Mouse (Mus musculus) midbrain, embryonic 16.5 days (tissue): ENCODE measurements around the gene Cldnd2. TPM values are rescaled to one million over a fixed set of nuclear protein-coding genes. Genes with fewer than 3 reads are reported as not detected.

Experiments used
- microRNA-seq: library from miRNA; unstranded; fragments of <30 nt; microRNA quantifications from one replicate; pipeline ENCODE4, GENCODE M21; 2017
- polyA plus RNA-seq: library from polyadenylated mRNA; unstranded; fragments of >200 nt; fragmentation: Nextera tagmentation; extraction: Ambion mirVana; gene quantifications from 2 replicates; pipeline ENCODE4 v1.2.1, GENCODE M21; 2015

The Cldnd2 gene
- polyA plus RNA-seq, 1 experiment from 2014 or later = not detected

Small RNA genes within 50 kb of the gene (microRNA-seq; reads per million reads assigned to microRNA genes)
- not detected for gene Mir7051

Other genes with a start within 250 kb of the Cldnd2 start
- gene Zfp715, start 127.5 kb upstream of the Cldnd2 start, polyA plus RNA-seq = 24.6 and 26.0 TPM in 2 replicates
- gene Siglecf, start 89.4 kb upstream of the Cldnd2 start, polyA plus RNA-seq = 0.18 and 0.22 TPM in 2 replicates
- not detected in 2 replicates for gene Siglecg, start 32.6 kb upstream of the Cldnd2 start, polyA plus RNA-seq
- gene Lim2, start 13.1 kb upstream of the Cldnd2 start, polyA plus RNA-seq = not detected in 2 replicates
- not detected in 2 replicates for gene Nkg7, start 3.7 kb upstream of the Cldnd2 start, polyA plus RNA-seq
- 96.3 and 105 TPM in 2 replicates for gene Etfb, start 3.3 kb downstream of the Cldnd2 start, polyA plus RNA-seq
- 0.36 and 1.2 TPM in 2 replicates for gene Gm45233, start 3.3 kb downstream of the Cldnd2 start, polyA plus RNA-seq
- 15.5 and 15.7 TPM in 2 replicates for gene Vsig10l, start 22.4 kb downstream of the Cldnd2 start, polyA plus RNA-seq
- gene Iglon5, start 49.3 kb downstream of the Cldnd2 start, polyA plus RNA-seq = 7.1 and 7.7 TPM in 2 replicates
- gene 4931406B18Rik, start 65.2 kb downstream of the Cldnd2 start, polyA plus RNA-seq = not detected in 2 replicates
- gene Cd33, start 103.6 kb downstream of the Cldnd2 start, polyA plus RNA-seq = 0.67 and 1.4 TPM in 2 replicates
- 9.1 and 9.9 TPM in 2 replicates for gene Zfp658, start 121.5 kb downstream of the Cldnd2 start, polyA plus RNA-seq
- gene Zfp719, start 138.8 kb downstream of the Cldnd2 start, polyA plus RNA-seq = 15.6 and 17.1 TPM in 2 replicates
- gene Zfp819, start 166.4 kb downstream of the Cldnd2 start, polyA plus RNA-seq = 0.40 and 0.55 TPM in 2 replicates
- gene Ceacam18, start 193.9 kb downstream of the Cldnd2 start, polyA plus RNA-seq = 0.10 and 0.21 TPM in 2 replicates
- gene Siglece, start 219.4 kb downstream of the Cldnd2 start, polyA plus RNA-seq = 0.16 and 0.32 TPM in 2 replicates
- 26.4 and 27.8 TPM in 2 replicates for gene Ctu1, start 231.2 kb downstream of the Cldnd2 start, polyA plus RNA-seq
- gene Klk14, start 249.6 kb downstream of the Cldnd2 start, polyA plus RNA-seq = not detected in 2 replicates